Mouse (Mus musculus) myocyte (in vitro differentiated cells): Measurements from ENCODE around the gene Loxl4.

Experiments used
- E2F4 ChIP-seq: IDR thresholded peaks from one replicate; pipeline ENCODE4 v1.6.1; 2011; ENCODE audit warnings: mild to moderate bottlenecking, control low read depth, moderate library complexity; ENCODE audit not compliant: insufficient read depth
- MAX ChIP-seq: IDR thresholded peaks from one replicate; pipeline ENCODE4 v1.6.1; 2011; ENCODE audit warnings: low read depth, mild to moderate bottlenecking, control low read depth
- MYOG ChIP-seq, 3 experiments: IDR thresholded peaks; one replicate each; pipeline ENCODE4 v1.6.1; 2011; ENCODE audit warnings: control low read depth in 2 of 3, low read depth in 2 of 3, mild to moderate bottlenecking in 2 of 3; ENCODE audit not compliant: insufficient read length in 2 of 3, control insufficient read depth in 1 of 3, insufficient read depth in 1 of 3
- POLR2A ChIP-seq: IDR thresholded peaks from one replicate; pipeline ENCODE4 v1.6.1; 2011; ENCODE audit warnings: low read depth, mild to moderate bottlenecking, control low read depth, moderate library complexity; ENCODE audit not compliant: insufficient read length
- USF1 ChIP-seq: IDR thresholded peaks from one replicate; pipeline ENCODE4 v1.6.1; 2011; ENCODE audit warnings: low read depth, mild to moderate bottlenecking, control low read depth, moderate library complexity

GRCm38 (mm10) chr19:42600591-42600990 lies 12.0 kb downstream of the Loxl4 start:
- TF ChIP-seq POLR2A (no peak), E2F4 (no peak), MAX (no peak), USF1 (no peak), MYOG (IDR thresholded peaks at IDR 0.05; ENCODE audit: control insufficient read depth in 1 of 3, insufficient read depth in 1 of 3, insufficient read length in 2 of 3, low read depth in 2 of 3) (no peak)
